Mouse (Mus musculus) frontal cortex, postnatal 10 days (tissue): ENCODE measurements around the gene Pbx2.

ENCODE experiments used
- DNase-seq, 2 experiments: peaks; one replicate each; pipeline ENCODE4 v3.0.0; 2022; ENCODE audit warnings: low spot score in 2 of 2, mixed read lengths in 1 of 2

Gene Pbx2

GRCm38 (mm10) chr17:34629221-34629751 is 38.2 kb downstream of the Pbx2 start, which contains the start of gene Prrt1:
Gene Prrt1 (plus strand): TSS chr17:34629533.
- DNase-seq, result peak in 1 of 2 experiments; percentile 61

- DNase-seq, result no peak
Observed at GRCm38 (mm10) chr17:34629796-34630603, 38.9 kb downstream of the Pbx2 start.

- DNase-seq, result peak in 1 of 2 experiments; percentile 41
Observed at GRCm38 (mm10) chr17:34630761-34631301, 39.8 kb downstream of the Pbx2 start.

- DNase-seq, result peak in 1 of 2 experiments; percentile 30
Observed at GRCm38 (mm10) chr17:34631647-34632046, 40.6 kb downstream of the Pbx2 start.

- DNase-seq, result peak; percentile 79 to 85
Observed at GRCm38 (mm10) chr17:34632261-34632691, 41.2 kb downstream of the Pbx2 start.

- DNase-seq, result no peak
Observed at GRCm38 (mm10) chr17:34635671-34636070, 44.6 kb downstream of the Pbx2 start.

- DNase-seq, result no peak
Observed at GRCm38 (mm10) chr17:34637459-34637858, 46.4 kb downstream of the Pbx2 start.

GRCm38 (mm10) chr17:34639461-34640255 is 48.6 kb downstream of the Pbx2 start:
- DNase-seq, result no peak

- DNase-seq, result no peak
Observed at GRCm38 (mm10) chr17:34640778-34641601, 49.9 kb downstream of the Pbx2 start.

GRCm38 (mm10) chr17:34641945-34642344 is 50.9 kb downstream of the Pbx2 start:
- DNase-seq, result no peak

GRCm38 (mm10) chr17:34643379-34643778 is 52.3 kb downstream of the Pbx2 start:
- no peak for DNase-seq

- no peak for DNase-seq
Observed at GRCm38 (mm10) chr17:34643944-34644343, 52.9 kb downstream of the Pbx2 start.

- peak; percentile 94 to 95 for DNase-seq
Observed at GRCm38 (mm10) chr17:34644608-34645007, 53.5 kb downstream of the Pbx2 start, which contains the start of gene Fkbpl. Gene Fkbpl (plus strand): TSS chr17:34644764.

GRCm38 (mm10) chr17:34645256-34645829 is 54.3 kb downstream of the Pbx2 start:
- no peak for DNase-seq

- DNase-seq, result peak in 1 of 2 experiments; percentile 22
Observed at GRCm38 (mm10) chr17:34645831-34646511, 54.9 kb downstream of the Pbx2 start.
